Mouse (Mus musculus) cerebellum, adult 9-10 months (tissue): ENCODE measurements around the gene Samd7.

ENCODE experiments used
- DNase-seq: peaks from one replicate; pipeline ENCODE4 v3.0.0; 2022

The Samd7 gene

GRCm38 (mm10) chr3:30765311-30766027 is 19.4 kb downstream of the Samd7 start:
- no peak for DNase-seq

GRCm38 (mm10) chr3:30766177-30766576 is 20.1 kb downstream of the Samd7 start:
- no peak for DNase-seq

- no peak for DNase-seq
Measured at GRCm38 (mm10) chr3:30767271-30767670, 21.2 kb downstream of the Samd7 start.

- DNase-seq, result no peak
Measured at GRCm38 (mm10) chr3:30769755-30770515, 23.8 kb downstream of the Samd7 start.

- DNase-seq, result no peak
Measured at GRCm38 (mm10) chr3:30771560-30771959, 25.5 kb downstream of the Samd7 start.

- no peak for DNase-seq
Measured at GRCm38 (mm10) chr3:30772631-30773030, 26.5 kb downstream of the Samd7 start.

GRCm38 (mm10) chr3:30774677-30775076 is 28.6 kb downstream of the Samd7 start:
- DNase-seq, result no peak

GRCm38 (mm10) chr3:30777984-30778383 is 31.9 kb downstream of the Samd7 start:
- no peak for DNase-seq

- DNase-seq, result no peak
Measured at GRCm38 (mm10) chr3:30788531-30788930, 42.4 kb downstream of the Samd7 start.

GRCm38 (mm10) chr3:30792737-30793402 is 46.8 kb downstream of the Samd7 start, which contains the start of gene Sec62:
TSS of gene Sec62 (plus strand) at chr3:30792875.
- peak; percentile 94 for DNase-seq

GRCm38 (mm10) chr3:30793403-30794221 is 47.5 kb downstream of the Samd7 start:
- peak; percentile 55 for DNase-seq

GRCm38 (mm10) chr3:30802171-30802570 is 56.1 kb downstream of the Samd7 start:
- DNase-seq, result no peak

GRCm38 (mm10) chr3:30812881-30813280 is 66.8 kb downstream of the Samd7 start:
- DNase-seq, result no peak
